Mouse (Mus musculus): ENCODE results near the gene Hist1h1t.

DNA sequence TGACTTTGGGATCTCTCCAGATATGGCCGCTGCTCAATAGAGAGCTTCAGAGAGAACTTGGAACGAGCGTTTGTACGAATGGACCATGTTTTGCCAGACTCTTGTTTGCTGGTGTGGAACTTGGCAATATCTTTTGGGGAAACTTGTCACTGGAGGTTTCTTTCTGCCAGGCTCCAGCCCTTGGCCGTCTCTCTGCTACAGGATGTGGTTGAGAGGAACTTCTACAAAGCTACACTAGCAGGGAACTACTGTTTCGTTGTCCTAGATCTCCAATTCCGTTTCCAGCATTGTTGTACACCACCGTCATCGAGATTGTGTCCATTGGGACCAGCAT lies 33.5 kb downstream of the Hist1h1t start:
- TF ChIP-seq CTCF (IDR thresholded peaks at IDR 0.05; ENCODE audit: low read depth) (no peak), EP300 (IDR thresholded peaks at IDR 0.05; ENCODE audit: low read depth) (no peak)
